Mouse (Mus musculus) hindbrain, embryonic 16.5 days (tissue): ENCODE measurements around the gene Fxyd7. TPM values are rescaled to one million over a fixed set of nuclear protein-coding genes. Genes with fewer than 3 reads are reported as not detected.

Source experiments
- ATAC-seq: fragments of 200-750 bp; cut with Nextera tagmentation; 2 replicates; pipeline ENCODE4 v1.8.0; 2017; ENCODE audit warnings: moderate TSS enrichment, moderate library complexity
- H3K27ac ChIP-seq: fragments of 300-500 bp; sonication (generic); 2 replicates; pipeline ENCODE4 v1.5.1; 2014; ENCODE audit warnings: low read depth, mild to moderate bottlenecking, control low read depth, low read length, moderate library complexity
- H3K27me3 ChIP-seq: fragments of 300-500 bp; sonication (generic); replicated peaks from 2 replicates; pipeline ENCODE4 v1.6.1; 2014; ENCODE audit warnings: low read length; ENCODE audit not compliant: control insufficient read depth, insufficient read depth
- H3K36me3 ChIP-seq: fragments of 300-500 bp; sonication (generic); 2 replicates; pipeline ENCODE4 v1.6.1; 2014; ENCODE audit warnings: mild to moderate bottlenecking, low read length, moderate library complexity, mixed read lengths; ENCODE audit not compliant: control insufficient read depth, insufficient read depth
- H3K4me1 ChIP-seq: fragments of 300-500 bp; sonication (generic); 2 replicates; pipeline ENCODE4 v1.6.1; 2014; ENCODE audit warnings: low read depth, low read length; ENCODE audit not compliant: control insufficient read depth, insufficient read depth
- H3K4me2 ChIP-seq: fragments of 300-500 bp; sonication (generic); 2 replicates; pipeline ENCODE4 v1.6.1; 2014; ENCODE audit warnings: mild to moderate bottlenecking, low read length, control low read depth, moderate library complexity
- H3K4me3 ChIP-seq: fragments of 300-500 bp; sonication (generic); 2 replicates; pipeline ENCODE4 v1.5.1; 2014; ENCODE audit warnings: mild to moderate bottlenecking, low read length, control low read depth, moderate library complexity
- H3K9ac ChIP-seq: fragments of 300-500 bp; sonication (generic); 2 replicates; pipeline ENCODE4 v1.6.1; 2014; ENCODE audit warnings: low read depth, mild to moderate bottlenecking, control low read depth, low read length, moderate library complexity
- H3K9me3 ChIP-seq: fragments of 300-500 bp; sonication (generic); 2 replicates; pipeline ENCODE4 v1.6.1; 2014; ENCODE audit warnings: mild to moderate bottlenecking, low read length, moderate library complexity; ENCODE audit not compliant: control insufficient read depth
- WGBS: fragments of 180-500 bp; shearing (Covaris S2); extraction: QIAGEN DNeasy Blood & Tissue Kit; methylation state at CpG from one replicate; pipeline ENCODE4 v1.1.7; 2014; 5-methylcytosine and 5-hydroxymethylcytosine counted together
- polyA plus RNA-seq: library from polyadenylated mRNA; unstranded; fragments of >200 nt; fragmentation: Nextera tagmentation; extraction: Ambion mirVana; gene quantifications from 2 replicates; pipeline ENCODE4 v1.2.1, GENCODE M21; 2015

Fxyd7 gene
- polyA plus RNA-seq, 1 experiment from 2014 or later: 417 TPM

DNA sequence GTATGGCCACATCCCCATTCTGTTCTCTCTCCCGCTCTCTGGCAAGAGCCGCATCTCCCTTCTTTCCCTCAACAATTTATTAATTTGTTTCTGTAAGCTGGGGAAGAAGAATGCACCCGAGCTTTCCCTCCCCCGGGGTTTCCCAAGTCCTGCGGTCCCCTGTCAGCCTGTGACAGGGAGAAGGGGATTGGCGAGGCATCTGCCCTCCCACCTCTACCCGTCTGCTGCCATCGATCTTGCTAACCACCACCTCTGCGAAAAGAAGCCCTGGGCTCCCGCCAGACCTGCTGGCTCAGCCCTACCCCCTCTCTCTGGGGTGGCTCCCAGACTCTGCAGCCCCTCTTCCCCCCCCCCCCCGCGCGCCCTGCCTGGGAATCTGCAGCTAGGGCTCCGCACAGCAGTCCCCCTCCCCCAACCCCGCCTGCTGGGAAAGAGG is 1.4 kb downstream of the Fxyd7 start:
- no peaks in the 10 kb centered on the region for H3K36me3 ChIP-seq
- H3K9me3 ChIP-seq: no peaks in the 10 kb centered on the region
- ATAC-seq: peak; percentile 48
- peak overlapping the region; percentile 71 for H3K9ac ChIP-seq
- WGBS: 1% methylated on average over 11 of the region's 15 CpGs
- peak overlapping the region; percentile 66 for H3K4me2 ChIP-seq
- H3K4me3 ChIP-seq: peak overlapping the region; percentile 52
- peaks cover 33% of the 10 kb centered on the region for H3K4me1 ChIP-seq
- peak overlapping the region; percentile 68 for H3K27ac ChIP-seq
- peaks cover 24% of the 10 kb centered on the region for H3K27me3 ChIP-seq

DNA sequence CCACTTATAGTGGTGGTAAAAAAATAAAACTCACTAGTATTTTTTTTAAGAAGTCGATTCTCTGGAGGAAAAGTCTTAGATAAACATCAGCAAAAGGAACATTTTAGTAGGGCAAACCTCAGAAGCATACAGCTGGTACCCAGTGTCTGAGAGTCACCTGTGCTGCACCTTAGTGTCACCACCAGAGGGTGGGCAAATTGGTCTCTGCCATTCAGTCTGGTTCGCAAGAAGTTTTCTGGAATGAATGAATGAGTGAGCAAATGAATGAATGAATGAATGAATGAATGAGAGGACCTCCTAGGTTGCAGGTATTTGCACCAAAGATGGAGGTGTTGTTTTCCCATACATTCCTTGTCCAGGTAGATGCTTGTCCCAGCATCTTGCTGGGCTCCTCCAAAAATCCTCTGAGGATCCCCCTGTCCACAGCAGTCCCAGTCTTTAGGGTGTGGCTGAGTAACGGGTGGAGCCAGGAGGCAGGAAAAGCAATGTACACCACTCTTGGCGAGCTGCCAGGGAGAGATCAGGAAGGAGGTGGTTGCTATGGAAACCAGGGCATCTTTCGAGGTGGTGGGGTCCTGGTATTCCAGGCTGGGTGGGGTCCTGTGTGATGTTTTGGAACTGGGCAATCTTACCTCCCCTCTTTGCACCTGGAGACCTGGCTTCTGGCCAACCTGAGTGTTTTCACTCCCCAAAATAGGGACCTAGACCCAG is 2.0 kb downstream of the Fxyd7 start:
- peak; percentile 3; the same call in 1 of the 2 replicates for ATAC-seq
- Histone ChIP-seq H3K27ac (peak overlapping the region; percentile 68), H3K9ac (peak overlapping the region; percentile 71), H3K4me3 (peak overlapping the region; percentile 52), H3K36me3 (no peaks in the 10 kb centered on the region), H3K9me3 (no peaks in the 10 kb centered on the region), H3K4me2 (peak overlapping the region; percentile 66), H3K27me3 (peaks cover 25% of the 10 kb centered on the region), H3K4me1 (peaks cover 33% of the 10 kb centered on the region)
- 26% methylated on average over 4 of the region's 5 CpGs for WGBS

DNA sequence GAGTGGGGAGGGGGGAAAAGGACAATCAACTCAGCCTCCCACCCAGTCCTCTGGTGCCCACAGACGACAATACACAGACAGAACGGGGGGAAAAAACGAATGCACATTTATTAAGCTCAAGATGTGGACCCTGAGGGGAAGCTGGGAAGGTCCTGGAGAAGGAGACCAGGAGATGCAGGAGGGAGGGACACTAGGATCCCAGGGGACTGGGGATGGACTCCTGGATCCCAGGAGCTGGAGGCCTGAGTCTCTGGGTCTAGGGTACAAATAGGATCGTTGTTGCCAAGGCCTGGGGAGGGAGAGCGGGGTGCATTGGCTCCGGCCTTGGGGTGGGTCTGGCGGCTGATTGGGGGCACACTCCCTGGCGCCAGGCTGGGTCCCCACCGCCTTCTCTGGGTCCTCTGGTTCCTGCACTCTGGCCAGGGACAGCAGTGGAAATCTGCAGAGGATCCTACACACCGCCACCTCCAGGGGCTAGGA is 8.8 kb downstream of the Fxyd7 start, which contains the start of gene Fxyd5:
Gene Fxyd5 (minus strand): TSS at position 51 of the 480 bp plus-strand sequence.
- peak within 1 kb of the TSS; percentile 33 for H3K9ac ChIP-seq
- H3K36me3 ChIP-seq: no peaks in the 10 kb centered on the region
- no peaks in the 10 kb centered on the region for H3K4me1 ChIP-seq
- H3K27me3 ChIP-seq: peaks cover 33% of the 10 kb centered on the region
- H3K4me2 ChIP-seq: peak within 1 kb of the TSS; percentile 41
- H3K27ac ChIP-seq: no peak within 1 kb of the TSS
- peak within 1 kb of the TSS; percentile 19 for H3K4me3 ChIP-seq
- H3K9me3 ChIP-seq: no peaks in the 10 kb centered on the region
- WGBS: 38% methylated on average over 10 of the region's 10 CpGs
- ATAC-seq: no peak

DNA sequence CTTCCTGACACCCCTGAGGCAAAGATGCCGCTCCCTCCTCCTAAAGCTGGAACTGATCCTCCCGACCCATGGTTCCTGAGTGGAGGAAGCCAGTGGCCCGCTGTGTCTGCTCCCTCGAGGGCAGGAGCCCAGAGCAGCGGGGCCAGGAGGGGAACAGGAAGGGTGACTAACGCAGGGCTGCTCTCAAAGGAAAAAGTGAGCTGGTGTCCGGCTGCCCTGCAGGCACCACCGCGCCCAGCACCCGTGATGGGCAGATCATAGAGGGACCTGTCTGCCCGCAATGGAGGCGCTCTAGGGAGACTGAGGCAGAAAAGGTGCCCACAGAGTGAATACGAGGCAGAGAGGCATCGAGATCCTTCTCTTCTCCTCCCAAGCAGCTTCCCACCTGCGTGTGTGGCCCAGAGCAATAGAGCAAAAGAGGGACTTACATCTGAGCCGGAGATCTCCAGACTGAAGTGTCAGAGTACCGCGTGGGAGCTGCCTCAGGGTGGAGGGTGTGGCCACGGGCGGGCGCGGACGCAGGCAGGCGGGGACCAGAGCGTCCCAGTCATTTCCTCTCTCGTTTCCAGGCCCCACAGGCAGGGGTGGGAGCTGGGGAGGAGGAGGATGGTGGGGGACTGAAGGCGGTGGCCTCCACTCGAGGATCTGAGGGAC is 9.5 kb downstream of the Fxyd7 start:
- Histone ChIP-seq H3K4me1 (no peaks in the 10 kb centered on the region), H3K4me3 (peak overlapping the region; percentile 19), H3K36me3 (no peaks in the 10 kb centered on the region), H3K9me3 (no peaks in the 10 kb centered on the region), H3K27ac (no peak overlapping the region), H3K27me3 (peaks cover 33% of the 10 kb centered on the region), H3K4me2 (peak overlapping the region; percentile 41), H3K9ac (peak overlapping the region; percentile 33)
- 5% methylated on average over 27 of the region's 28 CpGs for WGBS
- no peak for ATAC-seq

DNA sequence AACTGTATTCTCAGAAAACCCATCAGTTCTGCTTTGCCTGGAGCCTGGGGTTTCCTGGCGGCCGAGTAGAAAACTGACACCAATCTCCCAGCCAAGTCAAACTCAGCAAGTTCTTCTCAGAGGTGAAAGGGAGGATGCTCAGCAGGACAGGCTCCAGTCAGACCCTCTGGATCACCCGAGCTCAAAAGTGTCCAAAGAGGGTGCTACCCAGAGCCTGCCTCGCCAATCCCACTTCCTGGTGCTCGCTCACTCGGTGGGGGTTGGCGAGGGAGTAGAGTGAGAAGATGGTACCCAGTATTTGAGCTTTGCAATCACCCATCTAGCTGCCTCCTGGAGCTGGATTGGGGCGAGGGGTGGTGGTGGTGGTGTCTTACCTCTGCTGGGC is 10.3 kb downstream of the Fxyd7 start:
- Histone ChIP-seq H3K9me3 (no peaks in the 10 kb centered on the region), H3K4me3 (no peak overlapping the region), H3K27me3 (peaks cover 33% of the 10 kb centered on the region), H3K9ac (no peak overlapping the region), H3K4me2 (no peak overlapping the region), H3K27ac (no peak overlapping the region), H3K36me3 (no peaks in the 10 kb centered on the region), H3K4me1 (no peaks in the 10 kb centered on the region)
- no peak for ATAC-seq
- 45% methylated on average over 8 of the region's 8 CpGs for WGBS

DNA sequence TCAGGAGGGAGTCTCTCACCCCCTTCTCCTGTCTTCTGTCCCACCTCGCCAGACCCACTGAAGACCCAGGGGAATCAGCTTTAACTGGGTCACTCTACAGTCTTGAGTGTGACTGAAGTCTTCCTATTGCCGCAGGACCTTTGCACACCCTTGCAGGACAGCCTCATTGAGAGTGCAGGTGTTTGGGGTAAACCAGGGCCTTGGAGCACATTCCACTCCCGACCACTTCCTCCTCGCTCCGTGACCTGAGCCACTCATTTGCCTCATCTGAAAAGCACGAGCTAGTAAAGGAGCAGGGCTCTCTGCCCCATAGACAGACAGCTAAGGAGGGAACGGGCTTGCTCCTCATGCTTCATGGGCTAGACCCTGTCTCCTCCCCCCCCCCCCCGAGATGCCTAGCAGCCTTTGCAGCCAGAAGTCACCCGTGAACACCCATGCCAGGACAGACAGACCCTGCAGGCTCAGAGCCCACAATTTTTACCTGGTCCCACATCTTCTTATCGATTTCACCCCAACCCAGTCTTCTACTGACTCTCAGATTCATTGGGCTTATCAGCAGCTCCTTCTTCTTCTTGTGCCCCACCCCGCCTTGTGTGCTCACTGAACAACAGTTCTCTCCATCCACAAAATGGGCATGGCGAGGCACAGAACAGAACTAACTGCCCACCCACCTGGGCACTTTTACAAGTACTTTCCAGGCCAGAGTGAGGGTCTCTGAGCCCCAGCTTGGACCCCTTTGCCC is 10.8 kb downstream of the Fxyd7 start:
- peaks cover 33% of the 10 kb centered on the region for H3K27me3 ChIP-seq
- H3K9ac ChIP-seq: no peak overlapping the region
- no peak overlapping the region for H3K4me2 ChIP-seq
- WGBS: 81% methylated on average over 12 of the region's 12 CpGs
- no peak overlapping the region for H3K27ac ChIP-seq
- ATAC-seq: no peak
- no peaks in the 10 kb centered on the region for H3K36me3 ChIP-seq
- H3K4me1 ChIP-seq: no peaks in the 10 kb centered on the region
- H3K4me3 ChIP-seq: no peak overlapping the region
- H3K9me3 ChIP-seq: no peaks in the 10 kb centered on the region

DNA sequence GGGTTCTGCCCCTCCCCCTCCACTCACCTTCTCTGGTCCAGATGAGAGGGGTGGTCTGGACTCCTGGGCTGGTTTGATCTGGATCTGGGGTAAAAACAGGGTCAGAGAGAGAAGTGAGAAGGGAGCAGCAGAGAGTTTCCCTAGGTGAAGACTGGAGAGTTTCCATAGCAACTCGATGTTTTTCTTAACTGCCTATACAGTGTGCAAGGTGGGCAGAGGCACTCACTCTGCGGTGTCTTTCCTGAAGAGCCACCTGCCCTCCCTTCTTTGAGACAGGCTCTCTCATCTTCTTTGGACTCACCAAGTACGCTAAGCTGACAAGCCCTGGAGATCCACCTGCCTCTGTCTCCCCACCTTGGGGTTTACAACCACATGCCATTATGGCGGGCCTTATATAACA is 12.3 kb downstream of the Fxyd7 start:
- Histone ChIP-seq H3K36me3 (no peaks in the 10 kb centered on the region), H3K9ac (no peak overlapping the region), H3K4me2 (no peak overlapping the region), H3K27me3 (peaks cover 22% of the 10 kb centered on the region), H3K4me3 (no peak overlapping the region), H3K4me1 (no peaks in the 10 kb centered on the region), H3K9me3 (no peaks in the 10 kb centered on the region), H3K27ac (no peak overlapping the region)
- 87% methylated on average over 4 of the region's 4 CpGs for WGBS
- ATAC-seq: no peak

DNA sequence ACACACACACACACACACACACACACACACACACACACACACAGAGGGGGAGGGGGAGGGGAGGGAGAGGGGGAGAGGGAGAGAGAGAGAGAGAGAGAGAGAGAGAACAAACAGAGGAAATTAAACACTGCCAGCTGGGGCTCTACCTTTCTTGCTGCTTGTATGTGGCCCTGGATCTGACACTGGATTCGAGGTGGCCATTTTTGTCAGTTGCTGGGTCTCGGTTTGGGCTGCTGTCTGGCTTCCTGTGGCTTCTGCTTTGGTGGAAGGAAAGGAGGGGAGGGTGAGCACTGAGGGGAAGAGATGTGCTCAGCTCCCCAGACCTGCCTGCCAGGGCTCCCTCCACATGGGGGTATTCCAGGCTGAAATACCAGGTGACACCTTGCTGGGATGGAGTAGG is 13.6 kb downstream of the Fxyd7 start:
- ATAC-seq: no peak
- H3K9ac ChIP-seq: no peak overlapping the region
- WGBS: 78% methylated on average over 2 of the region's 2 CpGs
- no peaks in the 10 kb centered on the region for H3K9me3 ChIP-seq
- H3K4me3 ChIP-seq: no peak overlapping the region
- H3K27ac ChIP-seq: no peak overlapping the region
- no peaks in the 10 kb centered on the region for H3K4me1 ChIP-seq
- H3K36me3 ChIP-seq: no peaks in the 10 kb centered on the region
- no peak overlapping the region for H3K4me2 ChIP-seq
- peaks cover 14% of the 10 kb centered on the region for H3K27me3 ChIP-seq

DNA sequence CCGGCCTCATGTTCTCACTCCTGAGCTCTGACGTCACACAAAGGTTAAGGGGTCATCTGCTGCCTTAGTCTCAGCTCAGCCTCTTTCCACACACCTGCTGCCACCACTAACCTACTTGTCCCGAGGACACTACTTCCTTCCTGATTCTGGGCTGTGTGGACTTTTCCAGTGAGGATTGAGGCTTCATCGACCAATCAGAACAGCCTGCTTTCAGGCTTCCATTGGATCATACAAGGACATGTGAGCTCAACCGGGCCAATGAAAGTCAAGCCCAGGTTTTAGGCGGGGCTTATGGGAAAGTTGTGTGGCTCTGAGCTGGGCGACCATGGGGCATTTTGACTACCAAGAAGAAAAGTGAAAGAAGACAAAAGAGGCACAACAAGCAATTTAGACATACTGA is 14.3 kb downstream of the Fxyd7 start:
- WGBS: 89% methylated on average over 7 of the region's 7 CpGs
- Histone ChIP-seq H3K4me2 (no peak overlapping the region), H3K4me3 (no peak overlapping the region), H3K9me3 (no peaks in the 10 kb centered on the region), H3K27ac (no peak overlapping the region), H3K9ac (no peak overlapping the region), H3K4me1 (no peaks in the 10 kb centered on the region), H3K36me3 (no peaks in the 10 kb centered on the region), H3K27me3 (peaks cover 7% of the 10 kb centered on the region)
- ATAC-seq: no peak
